Mouse (Mus musculus) CH12F3 (cell line): ENCODE results near the gene Slc27a3.

Source experiments
- in situ Hi-C: fragments of 300-500 bp; cut with MboI; formaldehyde crosslinking; loops from 2 replicates; pipeline ENCODE4 v1.14.3; 2020; ENCODE audit warnings: low sequenced_read_pairs

Slc27a3 gene

DNA sequence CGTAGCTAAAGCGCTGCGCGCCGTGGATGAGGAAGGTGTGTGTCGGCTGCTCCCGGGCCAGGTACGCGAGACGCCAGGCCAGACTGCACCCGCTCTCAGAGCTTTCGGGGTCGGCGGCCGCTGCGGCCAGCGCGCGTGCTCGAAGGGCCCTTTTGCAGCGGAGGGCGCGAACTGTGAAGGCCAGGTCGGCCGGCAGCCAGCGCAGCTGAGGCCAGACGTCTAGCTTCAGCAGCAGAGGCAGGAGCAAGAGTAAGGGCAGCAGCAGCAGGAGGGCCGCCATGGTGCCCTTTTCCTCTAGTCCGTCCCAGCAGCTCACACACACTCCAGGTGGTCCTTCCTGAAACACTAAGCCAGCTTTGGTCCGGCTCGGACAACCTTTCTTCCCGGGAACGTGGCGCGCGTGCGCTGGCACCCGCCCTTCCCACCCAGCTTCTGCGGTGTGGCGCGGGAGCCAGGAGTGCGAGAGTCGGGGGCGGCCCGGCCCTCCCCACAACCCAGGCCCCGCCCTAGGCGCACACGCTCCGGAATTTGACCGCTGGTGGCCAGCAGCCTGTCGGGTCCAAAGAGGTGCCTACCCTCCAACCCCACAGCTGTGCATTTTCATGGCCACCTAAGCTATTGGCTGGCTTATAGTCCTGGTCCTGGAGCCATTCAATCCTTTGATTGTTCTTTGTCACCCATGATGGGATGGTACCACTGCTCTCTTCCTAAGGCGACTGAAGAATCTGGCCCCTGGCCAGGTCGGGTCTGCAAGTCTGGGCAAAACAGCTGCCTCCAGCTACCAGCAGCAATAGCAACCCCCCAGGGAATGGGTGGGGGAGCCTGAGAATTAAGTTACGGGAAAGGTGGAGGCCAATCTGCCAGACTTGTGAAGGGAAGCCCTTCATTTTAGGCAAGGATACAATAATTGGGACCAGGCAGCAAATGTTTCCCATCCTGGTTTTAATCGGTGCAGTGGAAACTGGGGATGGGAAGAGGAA lies at the start of gene Slc27a3:
TSS of gene Slc27a3 (minus strand) at position 428 of the 980 bp plus-strand sequence.
- in situ Hi-C loops, result no loop called here

DNA sequence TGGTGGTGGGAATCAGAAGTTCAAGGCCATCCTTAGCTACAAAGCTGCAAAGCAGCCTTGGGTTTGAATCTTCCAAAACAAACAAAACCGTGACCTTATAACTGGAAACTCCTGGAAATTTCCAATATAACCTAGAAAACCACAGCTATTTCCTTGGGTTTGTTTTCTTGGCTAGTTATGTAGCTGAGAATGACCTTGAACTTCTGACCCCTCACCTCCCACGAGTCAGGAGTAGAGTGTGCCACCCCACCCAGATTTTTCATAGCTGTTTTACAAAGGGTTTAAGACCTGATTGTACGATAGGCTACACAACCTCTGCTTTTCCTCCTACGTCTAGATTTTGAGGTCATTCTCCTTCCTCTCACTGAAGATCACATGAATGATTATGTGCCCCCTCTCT lies 47.4 kb upstream of the Slc27a3 start:
- in situ Hi-C loops, result no loop called here

DNA sequence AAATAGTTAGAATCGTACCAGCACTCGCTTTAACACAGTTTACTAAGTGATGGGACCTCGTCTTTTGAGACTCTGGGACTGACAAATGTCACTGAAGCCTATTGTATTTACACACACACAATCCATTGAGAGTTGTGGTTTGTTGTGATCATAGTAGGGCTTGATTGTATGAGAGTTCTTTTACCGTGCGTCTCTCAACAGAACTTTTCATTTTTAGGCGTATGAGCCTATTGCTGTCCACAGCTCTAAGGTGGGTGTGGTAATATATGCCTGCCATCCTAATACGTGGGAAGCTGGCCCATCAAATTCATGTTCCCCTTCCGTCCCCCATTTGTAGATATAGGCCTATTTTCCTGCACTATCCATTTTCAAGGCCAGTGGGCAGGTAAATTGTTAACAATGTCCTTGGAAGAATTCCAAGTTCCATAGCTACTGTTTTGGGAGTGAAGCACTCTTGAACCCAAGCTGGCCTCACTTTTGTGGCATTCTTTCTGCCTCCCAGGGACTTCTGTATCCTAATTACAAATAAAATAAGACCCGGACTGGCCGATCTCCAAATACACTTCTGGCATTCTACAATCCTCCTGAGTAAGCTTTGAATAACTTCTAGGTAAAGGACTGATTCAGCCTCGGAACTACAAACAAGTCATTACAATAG lies 44.5 kb upstream of the Slc27a3 start:
- in situ Hi-C loops, result no loop called here

DNA sequence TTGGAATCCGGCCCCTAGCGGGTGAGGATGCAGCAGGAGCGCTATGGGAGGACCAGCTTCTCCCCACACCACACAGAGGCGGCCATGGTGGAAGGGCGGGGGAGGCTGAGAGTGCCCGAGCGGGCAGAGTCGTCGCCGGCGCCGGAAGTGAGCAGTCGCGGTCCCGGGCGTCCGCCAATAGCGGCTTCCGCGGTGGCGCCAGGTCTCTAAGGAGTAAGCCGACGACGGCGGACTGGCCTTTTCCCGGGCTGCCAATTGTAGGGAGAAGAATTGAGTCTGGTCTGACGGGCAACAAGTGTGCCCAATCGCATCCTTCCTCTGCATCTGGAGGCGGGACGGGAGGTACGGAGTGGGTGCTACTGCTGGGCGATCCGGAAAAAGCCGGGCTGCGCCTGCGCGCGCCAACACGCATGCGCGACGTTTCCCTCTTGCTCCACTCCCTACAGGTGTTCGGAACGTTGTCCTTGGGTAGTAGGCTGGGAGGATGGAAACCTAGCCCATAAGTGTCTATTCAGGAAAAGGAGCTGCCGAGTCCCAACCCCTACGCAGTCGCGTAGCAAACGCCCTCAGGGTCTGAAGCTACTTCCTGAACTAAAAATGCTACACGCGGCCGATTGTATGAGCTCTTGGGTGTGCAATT lies 43.8 kb upstream of the Slc27a3 start, which contains the start of gene Ints3:
TSS of gene Ints3 (minus strand) at position 242 of the 640 bp plus-strand sequence.
- in situ Hi-C loops, result no loop called here

DNA sequence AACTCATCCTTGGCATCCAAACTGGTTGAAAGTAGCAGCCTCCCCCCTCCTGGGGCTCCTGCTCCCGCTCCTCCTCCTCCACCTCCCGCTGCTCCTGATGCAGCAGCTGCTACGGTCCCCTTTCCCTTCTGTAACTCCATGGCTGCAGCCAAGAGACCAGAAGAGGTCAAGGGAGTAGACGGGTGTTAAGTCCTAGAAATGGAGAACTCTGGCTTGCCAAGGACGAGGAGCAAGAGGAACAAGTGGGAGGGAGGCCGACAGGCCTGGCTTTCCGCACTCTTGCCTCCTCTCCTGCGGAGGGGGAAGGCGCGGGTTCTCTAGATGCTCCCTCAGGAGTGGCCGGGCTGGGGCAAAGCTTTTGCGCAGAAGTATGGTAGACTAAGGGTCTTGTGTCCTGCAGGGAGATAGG lies 43.1 kb upstream of the Slc27a3 start:
- in situ Hi-C loops, result no loop called here

DNA sequence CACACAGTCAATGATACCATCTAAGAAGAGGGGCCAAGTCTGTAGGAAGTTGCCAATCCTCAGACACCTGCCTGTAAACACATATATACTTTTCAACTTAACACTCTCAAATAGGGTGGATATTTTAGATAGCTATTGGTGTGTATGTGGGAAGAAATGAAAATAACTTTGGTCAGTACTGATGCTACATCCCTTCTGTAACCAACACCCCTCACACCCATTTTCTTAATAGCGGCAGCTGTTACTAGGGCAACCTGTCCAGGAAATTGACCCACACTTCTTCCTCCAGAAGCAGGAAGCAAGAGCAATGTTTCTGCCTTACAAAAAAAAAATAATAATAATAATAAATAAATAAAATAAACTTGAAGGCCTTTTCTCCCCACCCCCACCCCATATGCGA lies 42.6 kb upstream of the Slc27a3 start:
- in situ Hi-C loops, result no loop called here

DNA sequence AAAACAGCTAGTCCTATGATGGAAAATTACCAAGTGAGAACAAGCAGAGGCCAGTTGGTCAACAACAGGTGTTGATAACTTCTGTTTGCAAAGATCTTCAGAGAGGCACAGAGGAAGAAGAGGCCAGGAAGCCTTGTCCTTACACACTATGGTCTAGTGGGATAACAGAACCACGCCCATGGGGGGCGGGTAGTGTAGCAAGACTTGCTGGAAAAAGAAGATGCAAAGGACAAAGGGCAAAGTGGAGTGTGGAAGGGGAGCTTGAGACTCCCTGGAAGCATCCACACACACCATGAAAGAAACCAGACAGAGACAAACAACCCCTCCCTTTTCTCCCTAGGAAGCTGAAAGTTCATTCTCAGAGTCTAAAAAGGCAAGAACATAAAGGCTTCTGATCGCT lies 39.8 kb upstream of the Slc27a3 start:
- in situ Hi-C loops, result no loop called here

DNA sequence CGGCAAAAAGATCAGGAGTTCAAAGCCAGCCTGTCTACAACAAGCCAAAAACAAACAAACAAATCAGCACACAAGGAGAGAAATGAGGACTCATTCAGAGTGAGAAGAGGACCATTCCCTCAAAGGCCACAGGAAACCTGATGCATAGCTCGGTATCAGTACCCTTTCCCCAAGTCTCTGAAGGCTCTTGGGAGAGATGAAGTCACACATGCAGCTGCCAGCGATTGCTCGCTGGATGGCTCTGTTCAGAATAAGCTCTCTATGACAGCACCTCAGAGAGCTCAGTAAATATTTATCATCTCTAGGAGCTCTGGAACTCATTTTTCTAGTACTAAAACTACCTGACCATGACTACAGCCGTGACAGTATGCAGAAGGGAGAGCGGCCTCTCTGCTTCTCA lies 38.4 kb upstream of the Slc27a3 start:
- in situ Hi-C loops, result no loop called here

DNA sequence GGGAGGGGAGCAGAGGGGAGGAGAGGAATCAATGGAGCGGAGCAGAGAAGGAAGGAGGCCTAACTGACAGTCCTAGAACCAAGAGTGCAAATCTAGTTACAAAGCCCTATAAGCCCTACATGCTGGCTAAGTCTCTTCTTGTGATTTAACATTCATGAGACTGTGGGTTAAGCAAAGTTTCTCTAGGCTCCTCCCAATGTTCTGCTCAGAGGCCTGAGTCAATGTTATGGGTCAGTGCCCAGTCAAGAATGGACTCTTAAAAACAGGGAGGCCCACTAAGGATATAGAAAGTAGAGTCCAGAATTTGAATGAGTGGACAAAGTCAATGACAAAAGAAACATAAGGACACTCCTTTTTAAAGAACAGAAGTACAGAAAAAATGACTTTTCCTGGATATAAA lies 37.8 kb upstream of the Slc27a3 start:
- in situ Hi-C loops, result no loop called here

DNA sequence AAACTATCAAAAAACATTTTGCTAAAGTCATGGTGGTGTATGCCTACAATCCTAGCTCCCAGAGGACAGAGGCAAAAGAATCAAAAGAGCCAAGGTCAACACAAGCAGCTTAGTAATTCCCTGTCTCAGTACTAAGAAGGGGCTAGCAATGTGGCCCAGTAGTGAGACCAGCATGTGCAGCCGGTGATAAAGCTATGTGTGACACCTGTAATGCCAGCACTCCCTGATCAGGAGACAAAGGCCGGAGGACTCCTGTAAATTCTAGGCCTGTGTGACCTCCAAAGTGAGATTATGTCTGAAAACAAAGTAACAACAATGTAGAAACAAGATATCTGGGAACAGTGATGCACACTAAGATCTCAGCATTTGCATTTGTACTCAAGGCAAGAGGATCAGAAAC lies 35.8 kb upstream of the Slc27a3 start:
- in situ Hi-C loops, result no loop called here

DNA sequence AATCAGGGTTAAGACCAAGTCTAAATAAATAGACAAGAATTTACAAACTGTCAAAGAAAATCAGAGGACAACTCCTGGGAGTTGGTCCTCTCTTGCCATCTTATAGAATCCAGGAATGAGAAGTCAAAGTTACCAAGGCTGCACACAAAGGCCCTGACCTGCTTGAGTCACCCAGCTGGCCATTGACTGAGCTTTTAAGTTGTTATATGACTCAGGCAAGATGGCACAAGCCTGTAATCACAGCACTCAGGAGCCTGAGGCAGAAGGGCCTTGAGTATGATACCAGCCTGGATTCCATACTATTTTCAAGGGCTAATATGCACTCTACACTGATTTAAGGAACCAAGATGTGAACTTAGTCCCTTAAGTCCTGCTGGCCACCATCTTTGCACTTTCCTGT lies 33.8 kb upstream of the Slc27a3 start:
- in situ Hi-C loops, result no loop called here

DNA sequence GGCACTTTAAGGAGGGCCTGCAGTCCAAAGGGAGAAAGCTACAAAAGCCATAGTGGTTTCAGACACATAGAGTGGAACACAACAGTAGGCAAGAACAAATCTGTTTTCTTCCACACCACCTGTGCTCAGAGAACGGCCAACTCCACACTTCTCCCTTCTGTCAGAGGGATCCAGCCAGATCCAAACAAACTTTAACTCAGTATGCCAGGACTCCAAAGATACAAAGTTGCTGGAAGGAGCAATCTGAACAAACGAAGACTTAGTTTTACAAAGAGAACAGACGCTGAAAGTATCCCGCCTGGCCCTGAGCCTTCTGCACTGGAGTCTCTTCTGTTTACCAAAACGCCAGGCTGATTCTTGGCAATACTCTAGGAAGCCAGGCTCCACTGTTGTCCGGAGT lies 31.0 kb upstream of the Slc27a3 start:
- in situ Hi-C loops, result no loop called here

DNA sequence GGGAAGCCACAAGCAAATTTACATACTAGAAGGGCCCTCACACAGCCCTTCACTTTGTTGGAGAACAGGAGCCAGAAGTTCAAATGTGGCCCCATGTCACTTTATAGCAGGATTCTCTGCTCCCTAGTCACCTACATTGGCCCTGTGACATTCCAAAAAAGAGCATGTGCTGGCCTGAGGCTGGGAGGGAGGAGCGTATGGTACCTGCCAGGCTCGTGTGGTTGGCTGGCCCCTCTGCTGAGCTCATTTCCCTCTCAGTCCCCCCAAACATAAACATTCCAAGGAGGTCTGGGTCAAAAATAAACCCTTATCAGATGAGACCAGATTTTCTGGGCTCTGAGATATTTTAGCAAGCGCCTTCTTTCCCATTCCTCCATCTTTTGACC lies 23.3 kb upstream of the Slc27a3 start:
- in situ Hi-C loops, result no loop called here

DNA sequence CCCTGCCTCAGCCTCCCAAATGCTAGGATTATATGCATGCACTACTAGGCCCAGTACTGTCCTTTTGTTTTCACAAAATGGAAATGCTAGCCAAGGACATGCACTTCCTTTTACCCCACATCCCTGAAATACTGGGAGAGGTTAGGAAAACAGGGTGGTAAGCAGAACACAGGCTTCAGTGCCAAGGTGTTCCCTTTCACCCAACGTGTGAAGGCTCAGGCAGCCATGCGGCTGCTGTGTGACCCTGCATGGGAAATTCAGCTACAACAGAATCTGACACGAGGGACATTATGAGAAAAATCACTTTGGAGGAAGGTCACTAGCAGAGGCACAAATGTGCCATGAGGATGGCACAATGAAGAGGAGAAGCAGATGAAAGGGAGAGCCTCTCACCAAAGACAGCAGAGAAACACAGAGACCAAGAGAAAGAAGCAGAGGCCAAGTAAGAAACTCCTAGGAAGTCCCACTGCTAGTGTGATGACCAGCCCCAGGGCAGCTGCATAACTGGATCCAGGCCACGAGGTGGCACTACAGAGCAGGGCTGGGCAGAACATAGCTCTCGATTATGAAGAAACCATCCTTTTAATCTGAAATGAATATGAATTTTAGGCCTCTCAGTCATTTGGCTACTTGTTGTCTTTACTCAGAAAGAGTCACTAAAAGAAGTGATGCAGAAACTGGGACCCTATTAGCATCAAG lies 22.7 kb upstream of the Slc27a3 start:
- in situ Hi-C loops, result no loop called here

DNA sequence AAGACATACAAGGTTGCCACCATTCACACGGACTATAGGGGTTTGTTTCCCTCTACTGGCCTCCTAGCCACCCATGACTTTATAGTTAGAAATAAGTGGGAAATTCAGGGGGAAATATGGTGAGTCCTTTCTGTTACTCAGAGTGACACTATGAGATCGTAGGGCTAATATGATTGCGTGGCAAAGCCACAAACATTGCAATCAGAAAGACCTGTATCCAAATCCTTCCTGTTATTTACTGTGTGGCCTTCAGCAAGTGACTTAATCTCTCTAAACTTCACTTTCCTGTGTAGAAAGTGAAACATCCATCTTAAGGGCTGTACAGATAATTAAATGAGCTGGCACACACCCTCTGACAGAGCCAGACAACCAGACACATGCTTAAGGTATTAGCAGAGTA lies 19.0 kb upstream of the Slc27a3 start:
- in situ Hi-C loops, result no loop called here

DNA sequence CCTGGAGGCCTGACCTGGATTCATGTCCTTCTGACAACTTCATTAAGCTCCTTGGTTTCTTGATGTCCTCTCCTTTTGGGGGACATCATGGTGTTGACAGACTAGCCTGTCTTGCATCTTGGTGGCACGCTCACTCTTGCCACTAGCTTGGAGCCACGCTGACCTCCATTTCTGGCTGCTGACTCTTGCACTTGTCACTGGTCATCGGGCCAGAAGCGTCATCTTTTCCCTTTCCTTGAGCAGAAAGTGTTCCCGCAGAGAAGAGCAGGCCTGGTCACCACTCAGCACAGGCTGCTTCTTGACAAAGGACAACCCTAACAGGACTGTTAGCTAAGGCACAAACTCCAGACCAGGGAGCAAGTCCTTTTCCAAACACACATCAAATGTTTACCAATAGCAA lies 16.7 kb upstream of the Slc27a3 start:
- in situ Hi-C loops, result no loop called here

DNA sequence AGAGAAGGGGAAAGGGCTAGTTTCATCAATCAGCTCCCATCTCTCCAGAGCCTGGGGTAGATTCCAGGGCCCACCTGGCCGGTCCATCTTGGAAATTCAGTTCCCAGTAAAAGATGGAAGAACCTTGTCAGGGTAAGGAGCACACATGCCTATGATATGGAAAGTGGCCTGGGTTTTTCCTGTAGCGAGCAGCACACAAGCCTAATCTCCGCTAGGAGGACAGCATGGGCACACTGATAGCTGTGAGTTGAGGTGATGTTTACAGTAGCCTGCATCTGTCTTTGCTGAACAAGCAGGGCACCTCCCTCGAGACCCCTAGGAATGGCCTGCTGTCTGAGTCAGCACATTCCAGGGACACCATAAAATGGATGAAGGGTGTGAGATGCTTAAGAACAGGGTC lies 14.9 kb upstream of the Slc27a3 start:
- in situ Hi-C loops, result no loop called here

DNA sequence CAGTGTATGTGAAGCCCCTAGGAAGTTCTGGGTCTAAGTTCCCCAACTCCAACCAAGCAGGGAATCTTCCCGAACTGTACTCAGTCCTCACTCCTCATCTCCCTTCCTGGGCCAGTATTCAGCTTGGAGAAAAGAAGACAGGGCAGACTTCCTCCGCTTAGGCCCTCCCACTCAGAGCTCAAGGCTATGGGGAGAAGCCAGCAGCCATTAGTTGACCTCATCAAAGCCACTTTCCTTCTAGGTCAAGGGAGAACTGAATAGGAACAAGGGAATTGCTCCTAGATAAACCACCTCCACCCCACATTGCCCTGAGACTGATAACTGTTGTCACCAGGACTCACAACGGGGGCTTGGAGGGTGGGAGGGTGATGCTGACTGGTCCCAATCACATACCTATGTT lies 14.4 kb upstream of the Slc27a3 start:
- in situ Hi-C loops, result no loop called here

DNA sequence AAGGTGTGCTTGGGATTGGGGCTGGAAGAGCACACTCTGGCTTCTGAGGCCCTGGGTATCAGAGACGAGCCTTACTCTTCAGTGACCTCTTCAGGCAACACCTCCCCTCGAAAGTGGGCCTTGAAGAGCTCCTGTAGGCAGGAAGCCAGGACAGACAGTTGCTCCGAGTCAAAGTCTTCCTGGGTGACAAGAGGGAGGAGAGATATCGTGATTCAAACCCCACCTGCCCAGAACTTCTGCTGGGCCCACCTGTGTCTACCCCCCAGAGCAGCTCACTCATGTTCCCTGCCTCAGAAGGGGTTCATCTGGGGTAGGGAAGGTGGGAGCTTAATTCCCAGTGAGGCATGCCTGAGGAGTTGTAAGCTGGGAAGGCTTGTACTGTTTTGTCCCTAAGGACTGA lies 11.3 kb upstream of the Slc27a3 start:
- in situ Hi-C loops, result no loop called here

DNA sequence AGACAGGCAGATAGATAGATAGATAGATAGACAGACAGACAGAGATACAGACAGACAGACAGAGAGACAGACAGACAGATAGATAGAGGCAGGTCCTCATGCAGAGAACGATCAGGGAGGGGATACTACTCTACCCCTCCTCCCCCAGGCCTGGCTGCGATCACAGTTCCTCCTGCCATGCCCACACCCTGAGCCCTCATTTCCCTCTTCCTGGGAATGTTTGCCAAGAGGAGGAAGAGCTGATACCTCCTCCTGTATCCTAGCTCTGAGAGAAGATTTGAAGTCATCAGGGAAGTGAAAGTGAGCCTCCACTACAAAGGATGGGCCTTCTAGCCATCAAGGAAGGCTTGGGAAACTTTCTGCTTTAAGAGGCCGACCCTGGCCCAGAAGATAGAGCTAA lies 5.9 kb upstream of the Slc27a3 start:
- in situ Hi-C loops, result no loop called here

DNA sequence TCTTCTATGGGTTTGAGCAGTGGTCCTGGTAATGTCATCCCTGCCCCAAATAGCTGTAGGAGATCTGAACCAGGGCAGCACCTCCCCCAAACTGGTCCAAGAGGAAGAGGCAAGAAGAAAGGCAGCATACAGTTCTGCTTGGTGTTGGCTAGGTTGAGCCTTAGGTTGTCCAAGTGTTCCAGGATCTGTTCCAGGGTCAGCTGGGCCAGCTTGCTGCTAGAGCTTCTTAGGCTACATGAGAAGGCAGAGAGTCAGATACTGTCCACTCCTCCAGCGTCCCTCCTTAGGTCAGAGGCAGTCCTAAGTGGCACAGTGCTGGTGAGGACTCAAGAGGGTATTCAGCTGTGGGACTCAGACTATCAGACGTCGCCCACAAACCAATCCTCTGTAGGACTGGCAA lies 2.9 kb upstream of the Slc27a3 start:
- in situ Hi-C loops, result no loop called here
